Mouse (Mus musculus): Measurements from ENCODE around the gene Atp6ap2. TPM values are rescaled to one million over a fixed set of nuclear protein-coding genes. Genes with fewer than 3 reads are reported as not detected.

The Atp6ap2 gene
- total RNA-seq, 2 experiments from 2014 or later: 8.9 to 11.2 TPM

Other genes starting within 250 kb of the Atp6ap2 start
- gene 1810030O07Rik, start 85.9 kb downstream of the Atp6ap2 start, total RNA-seq (2021): 1 to 10 TPM; 6.6 to 7.0 TPM
- 10 to 100 TPM; 20.6 to 22.2 TPM for gene Med14, start 174.3 kb downstream of the Atp6ap2 start, total RNA-seq (2021)